Mouse (Mus musculus) intestine, embryonic 14.5 days (tissue): ENCODE measurements at regions not wholly inside any gene's neighbourhood (a gene's known extent, or its start where the extent isn't known, plus 50 kb on each side); places are given as distances from the start of the nearest gene placed in this dataset.

Source experiments
- ATAC-seq: fragments of 200-750 bp; cut with Nextera tagmentation; replicated peaks from 2 replicates; pipeline ENCODE4 v1.8.0; 2017; ENCODE audit warnings: low read depth, moderate number of reproducible peaks, moderate TSS enrichment, moderate library complexity; ENCODE audit not compliant: low FRiP score, low TSS enrichment
- DNase-seq: peaks from one replicate; pipeline ENCODE4 v3.0.0-alpha.2; 2018; ENCODE audit warnings: low spot score
- H3K27ac ChIP-seq: fragments of 300-500 bp; sonication (generic); 2 replicates; pipeline ENCODE4 v1.5.1; 2014; ENCODE audit warnings: low read depth, mild to moderate bottlenecking, control low read depth
- H3K27me3 ChIP-seq: fragments of 300-500 bp; sonication (generic); replicated peaks from 2 replicates; pipeline ENCODE4 v1.6.1; 2014; ENCODE audit warnings: low read length, control low read depth; ENCODE audit not compliant: control insufficient read depth, insufficient read depth
- H3K36me3 ChIP-seq: fragments of 300-500 bp; sonication (generic); 2 replicates; pipeline ENCODE4 v1.6.1; 2014; ENCODE audit warnings: low read length, control low read depth; ENCODE audit not compliant: control insufficient read depth, insufficient read depth
- H3K4me1 ChIP-seq: fragments of 300-500 bp; sonication (generic); replicated peaks from 2 replicates; pipeline ENCODE4 v1.6.1; 2014; ENCODE audit warnings: low read length, control low read depth, mixed read lengths; ENCODE audit not compliant: control insufficient read depth, insufficient read depth
- H3K4me2 ChIP-seq: fragments of 300-500 bp; sonication (generic); 2 replicates; pipeline ENCODE4 v1.6.1; 2014; ENCODE audit warnings: low read length
- H3K4me3 ChIP-seq: fragments of 300-500 bp; sonication (generic); 2 replicates; pipeline ENCODE4 v1.5.1; 2014; ENCODE audit warnings: low read depth, low read length, control low read depth, mixed read lengths
- H3K9ac ChIP-seq: fragments of 300-500 bp; sonication (generic); 2 replicates; pipeline ENCODE4 v1.6.1; 2014; ENCODE audit warnings: mild to moderate bottlenecking, low read length
- H3K9me3 ChIP-seq: fragments of 300-500 bp; sonication (generic); 2 replicates; pipeline ENCODE4 v1.6.1; 2016; ENCODE audit warnings: low read length, control low read depth; ENCODE audit not compliant: control insufficient read depth
- WGBS: fragments of 180-500 bp; shearing (Covaris S2); extraction: QIAGEN DNeasy Blood & Tissue Kit; methylation state at CpG from one replicate; pipeline ENCODE4 v1.1.7; 2014; 5-methylcytosine and 5-hydroxymethylcytosine counted together

GRCm38 (mm10) chr13:103476328-103476727, 142.0 kb upstream of the Mast4 start:
- no peak for ATAC-seq
- H3K27me3 ChIP-seq: no peaks in the 10 kb centered on the region
- WGBS: 87% methylated on average over 6 of the region's 6 CpGs

GRCm38 (mm10) chr13:103472216-103472615, 137.9 kb upstream of the Mast4 start:
- WGBS: 65% methylated on average over 6 of the region's 6 CpGs
- no peak for DNase-seq

More at GRCm38 (mm10) chr13:103476328-103476727, 142.0 kb upstream of the Mast4 start:
- H3K4me1 ChIP-seq: no peaks in the 10 kb centered on the region
- H3K36me3 ChIP-seq: no peaks in the 10 kb centered on the region
- H3K9me3 ChIP-seq: no peaks in the 10 kb centered on the region
- H3K27ac ChIP-seq: no peak overlapping the region
- no peak overlapping the region for H3K4me3 ChIP-seq
- DNase-seq: no peak
- no peak overlapping the region for H3K4me2 ChIP-seq
- no peak overlapping the region for H3K9ac ChIP-seq

GRCm38 (mm10) chr13:103470141-103470540, 135.8 kb upstream of the Mast4 start:
- H3K27me3 ChIP-seq: no peaks in the 10 kb centered on the region
- H3K4me3 ChIP-seq: no peak overlapping the region
- no peaks in the 10 kb centered on the region for H3K9me3 ChIP-seq
- WGBS: 57% methylated on average over 6 of the region's 6 CpGs
- H3K9ac ChIP-seq: no peak overlapping the region
- ATAC-seq (no peak), DNase-seq (no peak)
- H3K27ac ChIP-seq: no peak overlapping the region
- no peaks in the 10 kb centered on the region for H3K4me1 ChIP-seq
- no peak overlapping the region for H3K4me2 ChIP-seq
- H3K36me3 ChIP-seq: no peaks in the 10 kb centered on the region

More at GRCm38 (mm10) chr13:103472216-103472615, 137.9 kb upstream of the Mast4 start:
- Histone ChIP-seq H3K36me3 (no peaks in the 10 kb centered on the region), H3K9ac (no peak overlapping the region), H3K27ac (no peak overlapping the region), H3K4me1 (no peaks in the 10 kb centered on the region), H3K4me2 (no peak overlapping the region), H3K9me3 (no peaks in the 10 kb centered on the region), H3K27me3 (no peaks in the 10 kb centered on the region), H3K4me3 (no peak overlapping the region)
- no peak for ATAC-seq

GRCm38 (mm10) chr13:103460499-103460898, 126.2 kb upstream of the Mast4 start:
- 79% methylated on average over 4 of the region's 4 CpGs for WGBS
- Histone ChIP-seq H3K9ac (no peak overlapping the region), H3K4me1 (no peaks in the 10 kb centered on the region), H3K36me3 (no peaks in the 10 kb centered on the region), H3K27me3 (no peaks in the 10 kb centered on the region), H3K9me3 (no peaks in the 10 kb centered on the region), H3K27ac (no peak overlapping the region), H3K4me2 (no peak overlapping the region), H3K4me3 (no peak overlapping the region)
- no peak for DNase-seq
- no peak for ATAC-seq

- Histone ChIP-seq H3K9me3 (no peaks in the 10 kb centered on the region), H3K4me1 (no peaks in the 10 kb centered on the region), H3K4me2 (no peak overlapping the region), H3K27me3 (no peaks in the 10 kb centered on the region), H3K36me3 (no peaks in the 10 kb centered on the region), H3K4me3 (no peak overlapping the region), H3K9ac (no peak overlapping the region), H3K27ac (no peak overlapping the region)
- ATAC-seq: no peak
- no peak for DNase-seq
- WGBS: 88% methylated on average over 13 of the region's 13 CpGs
These were observed 125.3 kb upstream of the Mast4 start for GRCm38 (mm10) chr13:103459486-103460147.

- Histone ChIP-seq H3K9ac (no peak overlapping the region), H3K27ac (no peak overlapping the region), H3K4me3 (no peak overlapping the region), H3K27me3 (no peaks in the 10 kb centered on the region), H3K36me3 (no peaks in the 10 kb centered on the region), H3K9me3 (no peaks in the 10 kb centered on the region), H3K4me2 (no peak overlapping the region), H3K4me1 (no peaks in the 10 kb centered on the region)
- WGBS: 62% methylated on average over 4 of the region's 4 CpGs
- DNase-seq: no peak
- ATAC-seq: no peak
These were observed 118.5 kb upstream of the Mast4 start for GRCm38 (mm10) chr13:103452837-103453236.

- Histone ChIP-seq H3K9me3 (no peaks in the 10 kb centered on the region), H3K27ac (no peak overlapping the region), H3K4me3 (no peak overlapping the region), H3K27me3 (no peaks in the 10 kb centered on the region), H3K4me2 (no peak overlapping the region), H3K36me3 (no peaks in the 10 kb centered on the region), H3K4me1 (no peaks in the 10 kb centered on the region), H3K9ac (no peak overlapping the region)
- no peak for DNase-seq
- ATAC-seq: no peak
- WGBS: 73% methylated on average over 3 of the region's 3 CpGs
These were observed 96.3 kb upstream of the Mast4 start for GRCm38 (mm10) chr13:103430589-103430988.

GRCm38 (mm10) chr13:103424011-103424410, 89.7 kb upstream of the Mast4 start:
- 87% methylated on average over 7 of the region's 7 CpGs for WGBS
- no peak overlapping the region for H3K9ac ChIP-seq
- H3K4me2 ChIP-seq: no peak overlapping the region
- no peaks in the 10 kb centered on the region for H3K4me1 ChIP-seq
- DNase-seq (no peak), ATAC-seq (no peak)
- no peaks in the 10 kb centered on the region for H3K36me3 ChIP-seq
- H3K27ac ChIP-seq: no peak overlapping the region
- H3K4me3 ChIP-seq: no peak overlapping the region
- no peaks in the 10 kb centered on the region for H3K9me3 ChIP-seq
- no peaks in the 10 kb centered on the region for H3K27me3 ChIP-seq

GRCm38 (mm10) chr13:103423417-103423816, 89.1 kb upstream of the Mast4 start:
- H3K4me3 ChIP-seq: no peak overlapping the region
- H3K27me3 ChIP-seq: no peaks in the 10 kb centered on the region
- DNase-seq: no peak
- no peaks in the 10 kb centered on the region for H3K9me3 ChIP-seq
- no peaks in the 10 kb centered on the region for H3K36me3 ChIP-seq
- no peak overlapping the region for H3K27ac ChIP-seq
- 87% methylated on average over 8 of the region's 8 CpGs for WGBS
- no peak overlapping the region for H3K9ac ChIP-seq
- no peak for ATAC-seq
- no peaks in the 10 kb centered on the region for H3K4me1 ChIP-seq
- no peak overlapping the region for H3K4me2 ChIP-seq
